Mouse (Mus musculus) thymus, adult 2 months (tissue): Measurements from ENCODE around the gene Cecr2.

ENCODE experiments used
- CTCF ChIP-seq: fragments of 200-500 bp; IDR thresholded peaks from 2 replicates; pipeline ENCODE4 v1.5.1; 2012; ENCODE audit warnings: mild to moderate bottlenecking, control low read depth, low read length, moderate library complexity, borderline replicate concordance; ENCODE audit not compliant: control insufficient read depth, poor library complexity, insufficient read depth; ENCODE audit errors: extremely low read depth
- POLR2A ChIP-seq: fragments of 200-500 bp; IDR thresholded peaks from 2 replicates; pipeline ENCODE4 v1.6.1; 2012; ENCODE audit warnings: mild to moderate bottlenecking, low read length, control low read depth, moderate library complexity; ENCODE audit not compliant: control insufficient read depth, poor library complexity, insufficient read depth; ENCODE audit errors: extremely low read depth

DNA sequence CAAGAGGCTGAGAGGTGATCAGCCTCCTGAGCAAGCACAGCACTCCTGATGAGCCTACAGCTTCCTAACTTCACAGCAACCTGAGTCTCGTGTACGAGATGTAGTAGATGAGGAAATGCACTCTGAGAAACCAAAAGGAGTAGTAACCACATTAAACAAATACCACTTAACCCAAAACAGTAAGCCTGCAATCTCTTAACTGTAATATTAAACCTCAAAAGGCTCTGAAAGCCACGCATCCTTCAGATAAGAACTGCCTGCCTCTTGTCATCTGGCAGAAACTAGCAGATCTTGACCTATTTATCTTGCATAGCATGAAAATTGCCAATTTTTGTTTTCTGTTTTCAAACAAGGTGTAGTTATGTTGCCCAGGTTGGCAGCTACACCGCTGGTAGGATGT, 132.7 kb downstream of the Cecr2 start:
- TF ChIP-seq POLR2A: no peak
- no peak for TF ChIP-seq CTCF
